Mouse (Mus musculus) kidney, adult 2 months (tissue): ENCODE measurements at regions not wholly inside any gene's neighbourhood (a gene's known extent, or its start where the extent isn't known, plus 50 kb on each side); places are given as distances from the start of the nearest gene placed in this dataset.

ENCODE experiments used
- CTCF ChIP-seq: fragments of 200-500 bp; conservative IDR thresholded peaks from 2 replicates; pipeline ENCODE4 v1.5.1; 2011; ENCODE audit warnings: low read depth, mild to moderate bottlenecking, control low read depth, low read length, moderate library complexity, mixed read lengths; ENCODE audit not compliant: insufficient read depth, insufficient read length
- POLR2A ChIP-seq: fragments of 200-500 bp; IDR thresholded peaks from one replicate; pipeline ENCODE4 v1.6.1; 2011; ENCODE audit warnings: low read depth, low read length, control low read depth

DNA sequence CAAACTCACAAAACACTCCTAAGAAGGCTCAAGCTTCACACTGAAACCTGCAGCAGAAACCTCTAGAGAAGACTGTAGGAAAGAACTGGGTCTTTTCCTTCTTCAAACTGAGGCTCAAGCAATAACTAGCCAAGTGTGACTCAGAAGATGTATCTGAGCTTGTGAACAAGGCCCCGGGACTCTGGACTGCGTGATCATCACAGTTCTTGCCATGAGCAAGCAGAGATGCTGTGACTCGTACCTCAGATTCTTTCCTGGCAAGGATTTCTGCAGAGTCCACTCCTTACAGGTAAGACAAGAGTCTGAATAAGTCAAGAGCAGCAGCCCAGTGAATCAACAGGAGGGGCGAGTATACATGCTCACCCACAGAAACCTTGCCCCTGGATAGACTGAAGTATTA lies 250.5 kb upstream of the Gm26657 start:
- TF ChIP-seq POLR2A, result no peak
- TF ChIP-seq CTCF, result no peak
